10 mouse cellular contexts compared by ENCODE assay signal in genomic region chrX:20571024-20571423, GRCm38 (mm10). TPM values are rescaled to one million over a fixed set of nuclear protein-coding genes. Genes with fewer than 3 reads are reported as not detected.
A peak's percentile ranks its signal among the peaks of the same experiment; 100 is the strongest.
DNase-seq lines count a peak whose midpoint lies in the region; ATAC-seq lines count a peak whose summit lies in the region.
"Had no signal": no experiment of that assay in that cellular context is flagged by ENCODE, and none has a peak within 500 bp of the region (broad histone marks: within the 10 kb centered on the region; RNA-seq: fewer than 3 reads in every experiment).

No protein-coding gene starts in this region.

- H3K4me3 ChIP-seq in heart, embryonic 15.5 days, result no peak overlapping the region
- H3K4me3 ChIP-seq in lung, embryonic 16.5 days (ENCODE audit: low read length), result no peak overlapping the region
- H3K4me3 ChIP-seq: forebrain, embryonic 13.5 days; limb, embryonic 12.5 days had no signal

- H3K4me1 ChIP-seq in heart, embryonic 15.5 days (replicated peaks), result peaks cover 9% of the 10 kb centered on the region; the same call in 1 of the 2 replicates
- no peaks in the 10 kb centered on the region for H3K4me1 ChIP-seq in lung, embryonic 16.5 days (replicated peaks; ENCODE audit: control insufficient read depth, insufficient read depth, low read length)
- H3K4me1 ChIP-seq: forebrain, embryonic 13.5 days; limb, embryonic 12.5 days had no signal

- H3K27ac ChIP-seq in heart, embryonic 15.5 days, result peak overlapping the region; percentile 47; the same call in 1 of the 2 replicates
- H3K27ac ChIP-seq in lung, embryonic 16.5 days (ENCODE audit: low read length), result no peak overlapping the region
- H3K27ac ChIP-seq: forebrain, embryonic 13.5 days; limb, embryonic 12.5 days had no signal

- WGBS in heart, embryonic 15.5 days, result 31% methylated on average over 2 of the region's 2 CpGs
- 40% methylated on average over 2 of the region's 2 CpGs for WGBS in lung, embryonic 16.5 days

- no peak overlapping the region for H3K4me2 ChIP-seq in heart, embryonic 15.5 days
- H3K4me2 ChIP-seq in lung, embryonic 16.5 days (ENCODE audit: low read depth, low read length), result no peak overlapping the region
- H3K4me2 ChIP-seq: forebrain, embryonic 13.5 days; limb, embryonic 12.5 days had no signal

- no peaks in the 10 kb centered on the region for H3K27me3 ChIP-seq in heart, embryonic 15.5 days
- no peaks in the 10 kb centered on the region for H3K27me3 ChIP-seq in lung, embryonic 16.5 days (ENCODE audit: control insufficient read depth, insufficient read depth, low read depth, low read length)
- H3K27me3 ChIP-seq: forebrain, embryonic 13.5 days; limb, embryonic 12.5 days had no signal

- ATAC-seq in heart, embryonic 15.5 days (replicated peaks; ENCODE audit: insufficient number of reproducible peaks, insufficient read depth, low FRiP score, low read depth), result peak; percentile 67; the same call in 1 of the 2 replicates
- ATAC-seq in lung, embryonic 16.5 days (ENCODE audit: low read depth), result peak; percentile 92
- ATAC-seq: forebrain, embryonic 13.5 days had no signal

- no peaks in the 10 kb centered on the region for H3K36me3 ChIP-seq in heart, embryonic 15.5 days
- H3K36me3 ChIP-seq in lung, embryonic 16.5 days (ENCODE audit: control insufficient read depth, insufficient read depth, low read length), result no peaks in the 10 kb centered on the region
- H3K36me3 ChIP-seq: limb, embryonic 12.5 days had no signal

- H3K9me3 ChIP-seq in heart, embryonic 15.5 days (replicated peaks), result no peaks in the 10 kb centered on the region
- H3K9me3 ChIP-seq in lung, embryonic 16.5 days (ENCODE audit: control insufficient read depth, low read length), result no peaks in the 10 kb centered on the region
- H3K9me3 ChIP-seq: forebrain, embryonic 13.5 days; limb, embryonic 12.5 days had no signal

- DNase-seq in MEL-GATA-1-ER (ENCODE audit: extremely low read depth, low read depth), result peak; percentile 70
- peak; percentile 28 for DNase-seq in brain, adult 2 months (ENCODE audit: low read depth, low spot score)
- DNase-seq in right cerebral cortex, postnatal 14 days, result no peak
- no peak for DNase-seq in thymus, postnatal 14 days
- no peak for DNase-seq in cerebellum, adult 9-10 months
- DNase-seq in spleen, postnatal 14 days (ENCODE audit: low spot score in 2 of 2), result no peak

- no peak overlapping the region for H3K9ac ChIP-seq in heart, embryonic 15.5 days
- no peak overlapping the region for H3K9ac ChIP-seq in lung, embryonic 16.5 days (ENCODE audit: low read length)
- H3K9ac ChIP-seq: forebrain, embryonic 13.5 days; limb, embryonic 12.5 days had no signal

RNA-seq across cellular contexts. Expression of gene Rgn, which starts 21.4 kb away (rescaled TPM):
- polyA plus RNA-seq in heart, embryonic 15.5 days (2015; fragmentation: Nextera tagmentation; extraction: Ambion mirVana), result 1.3 and 1.7 TPM in 2 replicates
- 2.3 and 4.8 TPM in 2 replicates for polyA plus RNA-seq in lung, embryonic 16.5 days (2015; fragmentation: Nextera tagmentation; extraction: Ambion mirVana)

RNA-seq across cellular contexts. Expression of gene Rbm10, which starts 46.3 kb away (rescaled TPM):
- 33.2 and 45.0 TPM in 2 replicates for polyA plus RNA-seq in heart, embryonic 15.5 days (2015; fragmentation: Nextera tagmentation; extraction: Ambion mirVana)
- polyA plus RNA-seq in lung, embryonic 16.5 days (2015; fragmentation: Nextera tagmentation; extraction: Ambion mirVana), result 66.3 and 68.7 TPM in 2 replicates

RNA-seq across cellular contexts. Expression of gene Ndufb11, which starts 46.4 kb away (rescaled TPM):
- 345 and 459 TPM in 2 replicates for polyA plus RNA-seq in heart, embryonic 15.5 days (2015; fragmentation: Nextera tagmentation; extraction: Ambion mirVana)
- 253 and 258 TPM in 2 replicates for polyA plus RNA-seq in lung, embryonic 16.5 days (2015; fragmentation: Nextera tagmentation; extraction: Ambion mirVana)

Comparison
In these comparisons a context has a peak if more than half of its experiments do, and no peak if none do; other contexts are left out.
1. DNase-seq: peak in MEL-GATA-1-ER (single experiment) and brain, adult 2 months (single experiment); none in right cerebral cortex, postnatal 14 days (single experiment), thymus, postnatal 14 days (single experiment), cerebellum, adult 9-10 months (single experiment) and spleen, postnatal 14 days (0 of 2).